Mouse (Mus musculus): ENCODE measurements at regions not wholly inside any gene's neighbourhood (a gene's known extent, or its start where the extent isn't known, plus 50 kb on each side); places are given as distances from the start of the nearest gene placed in this dataset.
"Not testable (repeated sequence)": the region's sequence is repeated elsewhere in the genome, so short reads cannot be mapped to it uniquely, and the experiment has no call there.

DNA sequence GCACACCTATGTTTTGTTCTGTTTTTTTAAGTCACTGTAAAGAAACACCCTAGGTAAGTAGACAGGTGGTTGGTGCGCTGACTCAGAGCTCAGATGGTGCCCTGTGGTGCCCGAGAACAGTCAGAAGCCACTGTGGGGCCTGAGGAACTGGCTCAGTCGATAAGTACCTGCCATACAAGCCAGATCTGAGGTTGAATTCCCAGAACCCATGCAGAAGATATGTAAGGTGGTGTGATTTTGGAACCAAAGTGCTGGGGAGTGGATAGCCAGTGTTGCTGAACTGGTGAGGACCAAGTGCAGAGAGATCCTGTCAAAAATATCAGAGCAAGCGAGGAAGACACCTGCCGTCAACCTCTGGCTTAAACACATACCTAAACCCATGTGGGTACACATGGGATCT is 65.4 kb downstream of the Chst1 start:
- no peak for DNase-seq (ENCODE audit: low spot score)

DNA sequence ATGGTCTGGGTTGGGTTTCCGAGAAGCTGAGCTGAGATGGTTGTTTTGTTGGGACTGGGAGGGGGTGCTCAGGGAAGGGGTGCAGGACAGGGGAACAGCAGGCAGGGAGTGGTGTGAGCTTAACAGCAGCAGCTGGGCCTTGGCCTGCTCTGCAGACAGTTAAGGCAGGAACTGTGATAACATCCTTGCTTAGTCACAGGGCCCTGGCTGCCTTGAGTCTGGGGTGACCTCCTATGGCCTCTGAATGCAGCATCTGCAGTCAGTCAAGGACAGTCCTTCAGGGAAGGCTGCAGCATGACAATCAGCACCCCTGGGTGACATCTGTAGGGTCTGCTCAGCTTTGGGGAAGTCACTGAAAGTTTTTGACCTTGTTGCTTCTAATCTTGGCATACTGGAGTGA is 67.7 kb downstream of the Chst1 start:
- DNase-seq (ENCODE audit: low spot score), result no peak

DNA sequence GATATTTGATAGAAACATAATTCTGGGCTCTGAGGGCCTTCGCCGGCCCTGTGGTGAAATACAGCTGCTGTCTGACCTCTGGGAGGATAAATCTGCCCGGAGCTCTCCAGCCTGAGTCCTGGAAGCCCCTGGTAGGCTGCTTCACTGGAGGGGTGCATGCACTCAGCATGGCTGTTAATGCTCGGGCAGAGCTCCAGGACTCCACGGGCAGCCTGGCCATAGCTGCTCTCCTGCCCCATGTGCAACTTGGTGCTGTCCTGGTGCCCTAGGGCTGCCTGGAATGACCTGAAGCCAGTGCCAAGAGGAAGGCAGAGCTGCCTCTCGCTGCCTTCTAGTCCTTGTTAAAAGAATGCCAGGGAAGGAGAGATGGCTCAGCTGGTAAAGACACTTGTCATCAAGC is 68.2 kb downstream of the Chst1 start:
- no peak for DNase-seq (ENCODE audit: low spot score)

DNA sequence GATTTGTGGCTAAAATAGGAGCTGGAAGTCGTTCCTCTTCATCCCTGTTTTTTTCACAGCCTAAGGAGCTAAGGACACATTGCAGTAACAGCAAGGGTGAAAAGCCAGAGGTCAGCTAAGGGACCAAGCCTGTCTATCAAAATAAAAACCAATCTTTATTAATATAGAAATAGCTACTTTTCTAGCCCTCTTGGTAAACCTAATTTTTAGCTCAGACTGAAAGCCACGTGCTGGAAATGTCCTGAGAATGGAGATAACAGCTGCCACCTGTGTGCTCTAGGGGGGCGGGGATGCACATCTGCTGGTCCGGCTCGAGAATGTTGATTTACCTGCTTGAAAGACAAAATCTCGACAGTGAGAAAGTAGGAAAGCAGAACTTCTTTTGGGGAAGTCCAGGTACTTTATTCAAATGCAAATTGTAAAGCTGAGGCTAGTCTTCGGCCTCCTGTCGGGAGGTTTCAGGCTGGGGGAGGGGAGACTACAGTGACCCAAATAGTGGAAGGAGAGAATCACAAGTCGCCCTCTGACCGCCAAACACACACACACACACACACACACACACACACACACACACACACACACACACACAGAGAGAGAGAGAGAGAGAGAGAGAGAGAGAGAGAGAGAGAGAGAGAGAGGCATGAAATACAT is 70.0 kb downstream of the Chst1 start:
- not testable (repeated sequence) for DNase-seq (ENCODE audit: low spot score)

DNA sequence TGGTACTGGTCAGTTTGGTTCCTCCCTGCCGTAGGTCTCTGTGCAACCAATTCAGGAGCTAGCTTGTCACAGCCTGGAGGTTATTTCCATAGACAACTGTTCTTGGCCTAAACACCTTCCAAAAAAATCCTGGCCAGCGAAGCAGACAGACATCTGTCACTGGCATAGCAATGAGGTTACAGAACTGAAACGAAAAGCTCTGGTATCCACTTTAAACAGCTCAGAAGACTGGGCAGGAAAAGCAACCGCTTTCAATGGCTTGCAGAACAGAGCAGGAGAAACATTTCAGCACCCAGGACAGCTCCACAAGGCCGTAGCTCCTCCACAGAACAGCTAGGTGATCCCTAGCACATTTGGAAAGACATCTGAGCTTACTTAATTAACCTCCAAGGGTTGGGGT is 72.1 kb downstream of the Chst1 start:
- peak; percentile 79 for DNase-seq (ENCODE audit: low spot score)

DNA sequence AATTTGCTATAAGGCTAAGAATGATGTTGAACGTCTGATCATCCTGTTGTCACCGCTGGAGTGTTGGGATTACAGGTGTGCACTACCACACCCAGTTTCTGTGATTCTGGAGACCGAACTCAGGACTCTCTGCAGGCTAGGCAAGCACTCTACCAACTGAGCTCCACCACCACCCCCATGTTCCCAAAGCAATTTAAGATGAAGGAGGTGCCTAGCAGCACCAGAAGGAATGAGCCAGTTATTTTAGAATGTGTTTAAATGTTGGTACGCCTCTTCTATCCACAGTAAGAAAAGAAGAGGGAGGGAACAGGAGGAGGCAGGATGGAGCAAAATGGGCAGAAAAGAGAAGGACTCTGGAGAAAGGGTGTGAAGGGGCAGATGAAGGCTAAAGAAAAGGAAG is 72.6 kb downstream of the Chst1 start:
- no peak for DNase-seq (ENCODE audit: low spot score)

DNA sequence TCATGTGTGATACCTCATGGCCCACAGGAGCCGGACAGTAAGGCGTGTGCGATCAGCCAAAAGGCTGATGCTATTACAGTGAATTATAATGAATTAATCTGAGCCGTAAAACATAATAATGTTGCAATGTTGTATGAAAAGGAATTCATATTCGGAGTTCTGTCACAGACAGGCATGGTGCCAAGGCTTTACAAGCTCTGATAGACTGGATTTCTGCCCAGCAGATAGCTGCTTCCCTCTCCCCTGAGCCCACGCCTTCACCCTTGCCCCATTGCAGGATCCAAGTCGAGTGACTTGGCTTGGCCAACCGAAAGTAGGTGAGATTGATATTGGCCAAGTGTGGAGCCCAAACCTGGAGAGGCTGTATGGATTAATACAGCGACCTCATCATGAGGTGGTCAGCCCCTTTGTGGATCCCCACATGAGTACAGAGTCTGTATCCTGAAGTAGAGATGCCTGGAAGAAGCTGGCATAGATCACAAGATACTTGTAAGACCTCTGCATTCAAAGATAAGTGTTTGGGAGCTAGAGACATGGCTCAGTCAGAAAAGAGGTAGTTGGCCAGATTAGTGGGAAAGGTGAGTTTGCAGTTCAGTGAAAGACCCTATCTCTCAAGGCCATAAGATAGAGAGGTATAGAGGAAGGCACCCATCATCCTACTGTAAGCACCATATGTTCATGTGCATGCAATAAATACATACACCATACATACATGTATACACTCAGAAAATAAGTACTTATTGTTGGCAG is 73.7 kb downstream of the Chst1 start:
- no peak for DNase-seq (ENCODE audit: low spot score)

DNA sequence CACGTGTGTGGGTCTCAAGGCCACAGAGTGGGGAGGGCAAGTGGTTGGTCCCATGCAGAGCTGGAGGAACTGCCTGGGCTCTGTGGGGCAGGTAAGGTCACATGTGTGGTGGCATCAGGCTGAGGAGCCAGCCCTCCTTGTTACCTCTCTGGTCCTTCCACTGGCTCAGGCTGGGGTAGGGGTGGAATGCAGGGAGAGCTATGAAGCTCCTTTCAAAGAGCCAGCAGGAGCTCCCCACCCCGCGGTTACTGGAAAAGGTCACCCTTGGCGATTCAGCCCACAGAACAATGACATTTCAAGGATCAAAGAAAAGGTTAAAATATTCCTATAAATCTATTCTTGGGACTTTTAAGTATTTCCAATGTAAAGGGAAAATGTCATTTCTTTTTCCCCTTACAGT is 74.4 kb downstream of the Chst1 start:
- DNase-seq (ENCODE audit: low spot score), result no peak

DNA sequence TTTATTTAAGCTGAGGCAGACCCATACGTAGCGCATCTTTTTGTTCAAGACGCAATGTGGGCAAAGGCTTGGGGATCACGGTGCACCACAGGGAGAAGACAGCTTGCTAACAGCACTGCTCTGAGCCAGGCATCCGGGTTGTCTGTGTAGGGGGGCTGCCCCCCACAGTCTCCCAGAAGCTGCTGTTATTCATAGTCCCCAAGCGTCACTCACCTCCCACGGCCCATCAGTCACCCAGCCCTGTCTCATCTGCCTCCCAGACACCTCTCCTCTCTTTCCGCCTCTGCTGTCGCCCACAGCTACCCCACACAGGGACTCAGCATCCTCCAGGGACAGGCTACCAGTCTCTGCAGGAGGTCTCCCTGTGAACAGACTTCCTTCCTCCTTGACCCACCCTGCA is 75.7 kb downstream of the Chst1 start:
- DNase-seq (ENCODE audit: low spot score), result no peak

DNA sequence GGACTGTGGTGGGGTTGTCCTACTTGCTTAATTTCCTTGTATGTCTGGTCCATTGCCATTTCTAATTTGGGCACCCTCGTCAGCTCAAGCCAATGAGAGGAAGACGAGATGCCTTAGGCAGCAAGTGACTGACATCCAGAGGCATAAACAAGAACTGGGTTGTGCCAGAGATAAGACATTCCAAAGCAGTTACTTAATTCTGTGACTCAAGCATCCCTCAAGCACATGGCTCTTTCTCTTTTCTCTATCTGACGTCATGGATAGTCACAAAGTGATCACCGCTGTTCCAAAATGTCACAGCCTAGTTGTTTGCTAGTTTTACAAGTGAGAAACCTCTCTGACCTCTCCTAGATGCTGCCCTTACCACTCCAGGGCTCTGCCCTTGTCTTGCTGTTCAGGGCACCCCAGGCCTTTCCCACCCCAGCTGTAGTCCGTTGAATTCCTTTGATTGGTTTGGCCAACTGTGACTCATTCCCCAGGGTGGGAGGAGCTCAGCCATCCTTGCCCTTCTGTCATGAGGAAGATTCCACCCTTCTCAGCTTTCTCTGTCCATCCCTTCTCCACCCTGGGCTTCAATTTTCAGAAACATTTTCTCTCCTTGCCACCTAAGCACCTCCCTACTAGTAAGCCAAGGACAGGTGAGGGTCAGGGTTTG is 78.9 kb downstream of the Chst1 start:
- DNase-seq (ENCODE audit: low spot score), result no peak

DNA sequence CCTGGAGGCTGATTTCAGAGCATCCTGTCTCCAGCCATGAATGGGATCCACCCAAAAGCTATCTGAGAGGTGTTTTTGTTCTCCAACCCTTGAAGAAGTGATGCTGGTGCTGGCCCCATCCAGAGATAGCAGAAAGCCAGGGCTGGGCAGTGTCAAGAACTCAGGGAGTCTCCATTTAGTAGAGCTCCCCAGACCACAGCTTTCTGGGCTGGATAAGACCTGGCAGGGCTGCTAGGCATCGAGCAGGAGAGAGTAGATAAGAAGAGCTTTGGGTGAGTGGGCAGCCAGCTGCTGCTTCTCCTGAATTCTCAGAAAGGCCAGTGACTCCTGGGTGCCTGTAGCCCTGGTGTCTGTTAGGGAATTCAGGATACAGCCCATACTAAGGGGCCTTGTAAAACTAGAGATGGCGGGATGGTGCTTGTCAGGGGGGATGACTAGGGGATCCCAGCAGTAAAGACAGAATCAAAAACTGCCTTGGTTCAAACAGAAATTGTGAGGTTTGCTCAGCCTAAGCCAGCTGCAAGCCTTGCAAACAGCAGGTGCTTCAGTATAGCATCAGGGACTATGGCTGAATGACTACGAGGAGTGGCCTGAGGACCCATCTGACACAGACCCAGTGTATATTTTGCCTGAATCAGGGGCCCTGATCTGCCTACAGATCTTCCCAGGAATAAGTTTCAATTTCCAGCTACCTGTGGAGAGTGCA is 79.6 kb downstream of the Chst1 start:
- DNase-seq (ENCODE audit: low spot score), result no peak

DNA sequence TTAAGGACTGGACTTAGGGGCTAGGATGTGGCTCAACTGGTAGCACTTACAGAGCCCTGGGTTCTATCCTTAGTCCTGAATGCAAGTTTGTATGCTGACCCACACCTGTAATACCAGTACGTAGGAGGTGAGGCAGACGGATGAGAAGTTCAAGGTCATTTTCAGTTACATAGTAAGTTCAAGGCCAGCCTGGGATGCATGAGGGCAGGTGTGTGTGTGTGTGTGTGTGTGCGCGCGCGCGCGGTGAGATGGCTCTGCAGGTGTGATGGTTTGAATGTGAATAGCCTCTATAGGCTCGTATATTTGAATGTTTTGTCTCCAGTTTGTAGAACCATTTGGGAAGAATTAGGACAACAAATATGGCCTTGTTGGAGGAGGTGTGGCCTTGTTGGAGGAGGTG is 82.7 kb downstream of the Chst1 start:
- DNase-seq (ENCODE audit: low spot score), result no peak

DNA sequence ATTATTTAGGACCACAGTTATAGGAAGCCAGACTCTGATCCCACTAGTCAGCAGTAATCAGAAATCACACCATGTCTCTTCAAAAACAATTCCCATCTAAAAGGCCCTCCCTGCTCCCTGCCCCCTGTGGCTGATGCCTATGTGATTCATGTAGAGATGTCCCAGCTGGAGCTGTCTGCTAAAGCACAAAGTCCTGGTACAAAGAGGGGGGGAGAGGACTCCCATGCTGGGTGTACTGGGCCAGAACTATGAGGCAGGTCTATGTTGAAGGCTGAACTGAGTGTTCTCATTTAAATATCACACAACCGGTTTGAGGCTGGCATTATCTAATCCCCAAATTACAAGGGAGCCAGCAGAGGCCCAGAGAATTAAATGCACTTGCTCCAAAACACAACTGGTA is 88.2 kb downstream of the Chst1 start:
- no peak for DNase-seq (ENCODE audit: low spot score)

DNA sequence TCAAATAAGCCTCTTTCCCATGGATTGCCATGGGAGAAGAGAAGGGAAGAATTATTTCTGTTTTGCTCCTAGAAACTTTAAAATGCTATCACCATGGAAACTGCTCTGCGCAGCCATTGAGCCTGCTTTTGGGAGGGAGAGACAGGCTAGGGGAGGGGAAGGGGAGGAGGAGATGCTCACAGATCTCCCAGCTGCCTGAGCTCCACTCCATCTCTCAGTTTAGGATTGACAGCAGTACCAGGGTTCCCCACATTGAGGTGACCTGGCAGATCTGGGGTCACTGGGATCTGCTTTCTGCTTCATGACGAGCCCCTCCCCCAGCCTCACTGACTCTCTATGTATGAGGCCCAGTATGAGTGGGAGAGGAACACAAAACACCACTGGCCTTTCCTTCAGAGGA is 89.7 kb downstream of the Chst1 start:
- DNase-seq (ENCODE audit: low spot score), result no peak

DNA sequence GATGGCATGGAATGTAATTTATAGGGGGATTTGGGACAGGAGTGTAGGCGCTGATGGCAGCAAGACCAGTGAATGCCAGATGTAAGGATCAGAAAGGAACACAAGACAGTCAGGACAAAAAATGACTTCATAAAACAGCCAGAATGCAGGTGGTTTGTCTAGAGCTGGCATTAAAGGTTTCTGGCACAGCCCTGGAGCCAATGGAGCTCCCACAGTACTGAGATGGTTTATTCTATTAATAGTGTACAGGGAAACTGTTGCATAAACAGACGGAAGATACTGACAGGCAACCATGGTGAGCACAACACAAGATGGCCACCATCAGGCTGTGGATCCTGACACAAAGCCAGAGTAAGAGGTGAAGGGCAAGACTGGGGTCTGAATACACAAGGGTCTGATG is 90.8 kb downstream of the Chst1 start:
- no peak for DNase-seq (ENCODE audit: low spot score)

DNA sequence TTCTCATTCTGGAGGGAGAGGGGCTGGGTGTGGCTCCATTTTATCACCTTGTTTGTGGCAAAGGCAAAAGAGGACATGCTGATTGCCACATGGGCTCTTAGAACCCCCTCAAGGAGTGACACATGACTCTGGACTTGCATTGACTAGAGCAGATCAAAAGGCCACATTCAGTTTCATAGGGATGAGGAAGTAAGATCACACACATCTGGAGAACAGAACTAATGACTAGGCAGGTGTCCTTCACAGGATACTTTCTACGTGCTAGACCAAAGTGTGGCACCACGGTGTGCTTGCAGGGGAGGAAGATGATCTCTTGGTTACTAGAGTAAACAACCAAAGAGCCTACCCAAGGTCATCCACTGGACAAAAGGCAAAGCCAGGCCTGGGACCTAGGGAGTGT is 91.9 kb downstream of the Chst1 start:
- no peak for DNase-seq (ENCODE audit: low spot score)

DNA sequence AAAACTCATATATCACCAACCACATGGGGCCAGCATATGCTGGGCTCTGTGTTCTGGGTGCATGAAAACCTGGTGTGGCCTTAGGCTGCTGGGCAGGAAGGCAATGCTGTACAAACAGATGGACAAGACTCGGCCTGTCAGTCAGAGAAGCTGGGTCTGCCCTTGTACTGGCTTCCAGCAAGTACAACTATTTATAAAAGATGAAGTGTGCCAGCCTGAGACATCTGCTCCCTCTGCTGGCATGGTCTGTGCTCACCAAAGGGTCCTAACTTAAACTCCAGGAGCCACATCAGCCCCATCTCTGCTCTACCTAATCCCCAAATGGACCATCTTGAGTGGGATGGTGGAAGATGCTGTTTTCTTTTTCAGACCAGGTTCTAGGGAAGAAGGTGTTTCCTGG is 93.1 kb downstream of the Chst1 start:
- no peak for DNase-seq (ENCODE audit: low spot score)

DNA sequence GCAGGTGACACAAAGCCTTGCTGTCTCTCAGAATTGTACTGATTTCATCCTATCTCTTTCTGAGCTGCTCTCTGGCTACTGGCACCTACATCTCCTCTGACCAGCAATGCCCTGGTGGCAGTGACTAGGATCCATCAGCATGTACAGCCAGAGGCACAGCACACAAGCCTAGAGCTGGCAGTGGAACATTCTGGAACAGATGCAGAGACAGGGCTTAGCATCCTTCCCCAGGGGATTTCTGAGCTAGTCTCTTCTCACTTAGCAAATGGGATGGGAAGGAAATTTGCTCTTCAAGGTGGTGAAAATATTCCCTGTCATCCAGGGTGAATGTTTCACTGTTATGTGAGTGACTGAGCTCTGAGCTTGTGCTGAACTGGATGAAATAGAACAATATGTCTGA is 93.5 kb downstream of the Chst1 start:
- DNase-seq (ENCODE audit: low spot score), result no peak

DNA sequence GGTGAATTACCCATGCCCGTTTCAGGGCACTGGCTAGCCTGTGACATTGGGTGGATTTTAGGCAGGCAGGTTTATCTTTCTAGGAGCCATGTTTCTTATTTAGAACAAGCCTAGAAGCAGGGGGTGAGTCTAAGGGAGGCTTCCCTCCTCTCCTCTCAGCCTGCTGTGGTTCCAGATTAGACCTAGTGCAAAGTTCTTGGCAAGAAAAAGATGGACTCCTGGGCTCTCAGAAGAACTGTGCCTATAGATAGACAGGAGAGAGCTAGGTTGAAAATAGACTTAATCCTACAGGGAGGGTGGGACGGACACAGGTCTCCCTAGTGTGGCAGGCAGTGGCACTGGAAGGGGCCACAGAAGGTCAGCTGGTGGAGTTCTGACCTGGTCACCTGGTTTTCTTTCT is 95.3 kb downstream of the Chst1 start:
- no peak for DNase-seq (ENCODE audit: low spot score)

DNA sequence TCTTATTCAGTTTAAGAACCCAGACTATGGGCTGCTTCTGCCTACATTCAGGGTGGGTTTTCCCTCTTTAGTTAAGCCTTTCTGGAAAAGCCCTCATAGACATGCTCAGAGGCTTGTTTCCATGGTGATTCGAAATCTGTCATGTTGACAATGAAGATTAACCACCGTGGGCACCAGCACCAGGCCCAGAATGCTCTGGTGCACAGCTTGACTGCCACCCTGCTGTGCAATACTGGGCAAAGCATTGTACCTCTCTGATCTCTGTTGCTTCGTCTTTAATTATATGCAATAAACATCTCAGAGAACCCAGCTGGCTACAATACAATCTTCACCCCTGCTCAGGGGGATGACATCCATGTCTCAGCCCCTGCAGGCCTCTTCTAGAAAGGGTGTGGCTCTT is 96.4 kb downstream of the Chst1 start:
- DNase-seq (ENCODE audit: low spot score), result no peak

DNA sequence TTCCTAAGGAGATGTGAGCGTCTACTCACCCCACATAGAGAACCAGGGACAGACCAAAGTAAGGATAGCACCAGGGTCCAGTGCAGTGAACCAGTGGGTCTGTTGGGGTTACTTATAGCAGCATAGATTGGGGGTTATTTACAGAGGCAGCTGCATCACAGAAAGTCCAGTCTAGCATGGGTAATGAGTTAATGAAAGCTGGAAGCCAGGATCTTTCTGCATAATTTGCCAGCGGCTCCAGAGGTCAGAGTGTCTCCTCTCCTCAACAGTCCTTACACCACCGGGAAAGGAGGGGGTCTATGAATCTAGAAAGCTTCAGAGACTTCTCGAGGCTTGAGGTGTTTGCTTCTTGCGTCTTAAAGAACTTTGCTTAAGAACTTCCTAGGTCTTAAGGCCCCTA is 98.2 kb downstream of the Chst1 start:
- DNase-seq (ENCODE audit: low spot score), result no peak

DNA sequence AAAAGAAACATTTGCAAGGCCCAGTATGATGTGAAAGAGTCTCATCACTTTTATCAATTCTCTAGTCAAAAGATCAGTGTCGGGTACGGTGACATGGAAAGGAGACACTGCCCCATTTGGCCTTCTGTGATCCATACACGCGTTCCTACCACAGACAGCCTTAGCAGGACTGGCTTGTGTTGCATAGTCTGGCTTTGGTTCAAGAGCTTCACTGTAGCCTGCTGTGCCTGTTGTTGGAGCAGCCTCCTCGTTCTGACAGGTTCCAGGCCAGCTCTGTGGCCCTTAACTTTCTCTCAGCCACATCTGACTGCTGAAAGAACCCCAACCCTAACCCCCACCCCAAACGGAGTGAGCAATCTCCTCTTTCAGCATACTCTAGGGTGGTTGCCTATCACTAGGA is 99.9 kb downstream of the Chst1 start:
- DNase-seq (ENCODE audit: low spot score), result no peak

DNA sequence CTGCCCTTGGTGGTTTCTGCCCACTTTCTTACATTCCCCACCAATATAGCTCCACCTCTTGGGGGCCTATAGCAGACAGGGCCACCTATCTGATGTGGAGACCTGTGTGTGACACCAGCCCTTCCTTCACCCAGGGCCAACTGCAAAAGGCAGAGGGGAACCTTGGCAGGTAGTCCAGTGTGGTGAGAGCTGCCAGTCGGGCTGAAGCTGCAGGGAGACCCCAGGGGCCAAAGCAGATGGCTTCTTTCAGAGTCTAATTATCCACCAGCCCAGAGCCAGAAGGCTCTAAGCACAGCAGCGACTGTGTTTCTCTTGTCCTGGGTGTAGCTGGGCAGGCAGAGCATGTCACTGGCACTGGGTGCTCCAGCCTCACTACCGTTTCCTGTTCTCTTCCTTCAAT is 104.5 kb downstream of the Chst1 start:
- DNase-seq (ENCODE audit: low spot score), result no peak

Measured in testis, postnatal 10 days (tissue).